Mouse (Mus musculus) cerebral cortex, adult 2 months (tissue): ENCODE results near the gene Nphs1.

Source experiments
- WGBS: fragments of 180-500 bp; shearing (Covaris S2); methylation state at CpG from one replicate; pipeline ENCODE4 v1.1.7; 2018; 5-methylcytosine and 5-hydroxymethylcytosine counted together

Gene Nphs1

GRCm38 (mm10) chr7:30492765-30493164 is 34.6 kb downstream of the Nphs1 start:
- 12% methylated on average over 4 of the region's 4 CpGs for WGBS

GRCm38 (mm10) chr7:30493401-30493931 is 35.4 kb downstream of the Nphs1 start, which contains the start of gene Prodh2:
Prodh2 (plus strand) TSS chr7:30493622.
- 80% methylated on average over 11 of the region's 11 CpGs for WGBS

GRCm38 (mm10) chr7:30495506-30496042 is 37.5 kb downstream of the Nphs1 start:
- WGBS = 66% methylated on average over 5 of the region's 5 CpGs

GRCm38 (mm10) chr7:30501159-30501558 is 43.0 kb downstream of the Nphs1 start:
- 66% methylated on average over 5 of the region's 5 CpGs for WGBS

- WGBS = 70% methylated on average over 4 of the region's 4 CpGs
These were observed 49.9 kb downstream of the Nphs1 start for GRCm38 (mm10) chr7:30508061-30508460.

GRCm38 (mm10) chr7:30515003-30515760 is 57.1 kb downstream of the Nphs1 start:
- WGBS = 80% methylated on average over 24 of the region's 24 CpGs

- WGBS = 50% methylated on average over 8 of the region's 8 CpGs
These were observed 60.2 kb downstream of the Nphs1 start for GRCm38 (mm10) chr7:30518325-30518724.

- WGBS = 73% methylated on average over 4 of the region's 4 CpGs
These were observed 62.3 kb downstream of the Nphs1 start for GRCm38 (mm10) chr7:30520396-30520795.

GRCm38 (mm10) chr7:30520856-30521255 is 62.7 kb downstream of the Nphs1 start:
- 61% methylated on average over 5 of the region's 5 CpGs for WGBS

GRCm38 (mm10) chr7:30522871-30523270 is 64.8 kb downstream of the Nphs1 start:
- 85% methylated on average over 10 of the region's 10 CpGs for WGBS

GRCm38 (mm10) chr7:30524487-30524886 is 66.4 kb downstream of the Nphs1 start:
- 81% methylated on average over 6 of the region's 6 CpGs for WGBS

GRCm38 (mm10) chr7:30525954-30526353 is 67.8 kb downstream of the Nphs1 start:
- 48% methylated on average over 10 of the region's 10 CpGs for WGBS

GRCm38 (mm10) chr7:30526399-30526798 is 68.3 kb downstream of the Nphs1 start:
- WGBS = 48% methylated on average over 17 of the region's 17 CpGs

- WGBS = 66% methylated on average over 14 of the region's 14 CpGs
These were observed 68.9 kb downstream of the Nphs1 start for GRCm38 (mm10) chr7:30526981-30527380.

- WGBS = 44% methylated on average over 9 of the region's 9 CpGs
These were observed 73.2 kb downstream of the Nphs1 start for GRCm38 (mm10) chr7:30531291-30531815.

- WGBS = 21% methylated on average over 8 of the region's 8 CpGs
These were observed 74.8 kb downstream of the Nphs1 start for GRCm38 (mm10) chr7:30532931-30533330.

GRCm38 (mm10) chr7:30533941-30534632 is 76.0 kb downstream of the Nphs1 start:
- 5% methylated on average over 26 of the region's 26 CpGs for WGBS

- WGBS = under 1% methylated on average over 82 of the region's 84 CpGs
These were observed 76.8 kb downstream of the Nphs1 start, which contains the start of gene Arhgap33 for GRCm38 (mm10) chr7:30534633-30535577. Arhgap33 (minus strand) TSS chr7:30535060.
